Mouse (Mus musculus) E14TG2a.4 (cell line): ENCODE data around the gene Gcm2.

Experiments used
- CTCF ChIP-seq: conservative IDR thresholded peaks from 2 replicates; pipeline ENCODE4 v1.5.1; 2014; ENCODE audit warnings: low read length
- NANOG ChIP-seq: IDR thresholded peaks from 2 replicates; pipeline ENCODE4 v1.6.1; 2014; ENCODE audit warnings: borderline replicate concordance, low read length, mixed read lengths
- POU5F1 ChIP-seq: IDR thresholded peaks from 2 replicates; pipeline ENCODE4 v1.6.1; 2014; ENCODE audit warnings: low read length, borderline replicate concordance

DNA sequence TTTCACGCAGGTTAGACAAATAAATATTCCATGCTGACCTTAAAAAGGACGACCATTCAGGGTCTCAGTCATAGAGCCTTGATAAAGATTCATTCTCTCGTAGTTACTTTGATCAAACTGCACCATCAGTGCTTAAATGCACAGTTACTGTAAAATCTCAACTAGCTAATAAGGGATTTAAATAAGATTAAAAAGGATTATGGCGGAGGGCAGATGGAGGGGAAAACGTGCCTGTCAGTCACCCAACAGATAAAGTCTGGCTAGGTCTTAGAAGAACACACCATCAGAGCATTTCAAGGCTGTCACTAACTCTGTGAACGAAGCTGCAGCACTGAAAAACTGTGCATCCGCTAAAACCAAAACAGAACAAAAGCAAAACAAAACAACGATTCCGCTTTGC lies 32.9 kb downstream of the Gcm2 start:
- no peak for TF ChIP-seq CTCF
- no peak for TF ChIP-seq NANOG
- TF ChIP-seq POU5F1: no peak
